Mouse (Mus musculus): ENCODE measurements around the gene Gm10160.

The Gm10160 gene

DNA sequence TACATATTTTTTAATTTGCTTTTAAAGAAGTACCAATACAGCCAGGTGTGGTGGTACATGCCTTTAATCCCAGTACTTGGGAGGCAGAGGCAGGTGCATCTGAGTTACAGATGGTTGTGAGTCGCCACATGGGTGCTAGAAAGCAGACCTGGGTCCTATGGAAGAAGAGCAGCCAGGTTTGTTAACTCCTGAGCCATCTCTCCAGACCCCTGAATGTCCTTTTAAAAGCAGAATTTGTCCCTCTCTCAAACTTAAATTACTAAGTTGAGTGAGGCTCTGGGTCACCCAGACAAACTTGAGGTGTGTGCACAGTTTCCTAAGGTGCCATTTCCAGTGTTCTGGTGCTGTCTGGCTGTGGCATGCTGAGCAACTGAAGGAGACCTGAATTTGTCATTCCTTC is at the start of gene Gm10160:
TSS of gene Gm10160 (minus strand) at position 101 of the 400 bp plus-strand sequence.
- no peak for DNase-seq (ENCODE audit: low spot score in 2 of 2)

DNA sequence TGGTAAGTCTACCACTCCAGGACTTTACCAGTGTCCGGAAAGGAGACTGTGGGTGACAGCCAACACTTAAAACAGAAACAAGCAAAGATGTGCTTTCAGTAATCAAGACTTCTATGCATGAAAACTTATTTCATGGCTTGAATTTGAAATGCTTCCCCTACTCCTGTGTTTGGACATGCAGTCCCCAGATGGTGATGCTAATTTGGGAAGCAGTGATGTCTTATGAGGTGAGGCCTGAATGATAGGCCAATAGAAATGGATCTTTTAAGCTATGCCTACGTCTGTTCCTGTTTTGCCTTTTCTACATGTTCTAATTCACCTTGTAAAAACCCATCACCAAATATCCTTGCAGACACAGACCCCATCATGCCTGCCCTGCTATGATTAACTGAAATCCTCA is 49.3 kb upstream of the Gm10160 start:
- no peak for DNase-seq (ENCODE audit: low spot score in 2 of 2)

DNA sequence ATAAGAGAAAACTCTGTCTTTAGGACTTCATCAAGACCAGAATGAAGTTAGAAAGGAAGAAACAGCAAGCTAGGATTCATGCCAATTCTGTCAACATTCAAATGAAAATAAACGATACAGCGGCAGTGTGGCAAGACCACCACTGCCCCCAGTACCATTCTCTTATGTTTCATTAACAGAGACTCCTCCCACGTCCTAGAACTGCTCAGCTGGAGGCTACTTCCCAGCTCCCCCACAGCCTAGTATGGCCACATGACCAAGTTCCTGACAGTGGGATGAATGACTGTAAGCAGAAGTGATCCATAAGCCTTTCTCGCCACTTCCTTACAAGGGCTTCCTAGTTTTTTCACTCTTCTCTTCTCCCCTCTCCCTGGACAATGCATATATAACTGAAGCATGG is 48.5 kb upstream of the Gm10160 start:
- no peak for DNase-seq (ENCODE audit: low spot score in 2 of 2)

DNA sequence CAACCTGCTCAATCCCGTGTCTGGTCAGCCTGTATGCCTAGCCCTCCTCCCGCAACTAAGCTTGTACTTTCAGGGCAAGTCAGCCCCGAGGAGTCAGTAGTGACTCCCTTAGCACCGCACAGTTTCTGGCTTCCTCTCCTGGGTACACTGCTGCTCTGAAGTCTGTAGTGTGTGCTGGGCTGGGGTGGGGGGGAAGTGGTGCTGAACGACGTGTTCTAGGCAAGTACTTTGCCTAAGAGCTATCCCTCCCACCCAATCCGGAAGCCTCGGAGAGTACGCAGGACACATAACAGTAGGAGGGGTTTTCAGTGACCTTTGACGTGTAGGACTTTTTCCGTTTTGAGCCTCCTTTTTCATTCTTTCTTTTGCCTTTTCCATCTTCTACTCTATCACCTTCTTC is 43.8 kb upstream of the Gm10160 start:
- no peak for DNase-seq (ENCODE audit: low spot score in 2 of 2)

DNA sequence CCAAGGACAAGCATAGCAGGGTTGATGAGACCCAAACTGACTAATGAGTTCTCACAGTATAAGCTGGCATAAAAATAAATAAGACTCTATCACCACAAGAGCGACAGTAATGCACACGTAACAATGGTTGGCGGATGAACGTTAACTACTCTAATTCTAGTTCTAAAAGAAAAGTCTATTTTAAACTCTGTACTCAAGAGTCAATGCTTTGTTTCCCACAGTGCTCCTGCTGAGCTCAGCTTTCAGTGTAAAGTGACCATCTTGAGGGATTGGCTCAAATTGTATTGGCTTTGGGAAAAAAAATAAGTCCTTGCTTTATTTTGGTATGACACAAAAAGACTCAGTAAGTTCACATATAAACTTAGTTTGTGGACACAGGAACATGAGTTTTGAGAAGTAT is 29.5 kb upstream of the Gm10160 start:
- DNase-seq (ENCODE audit: low spot score in 2 of 2): no peak

DNA sequence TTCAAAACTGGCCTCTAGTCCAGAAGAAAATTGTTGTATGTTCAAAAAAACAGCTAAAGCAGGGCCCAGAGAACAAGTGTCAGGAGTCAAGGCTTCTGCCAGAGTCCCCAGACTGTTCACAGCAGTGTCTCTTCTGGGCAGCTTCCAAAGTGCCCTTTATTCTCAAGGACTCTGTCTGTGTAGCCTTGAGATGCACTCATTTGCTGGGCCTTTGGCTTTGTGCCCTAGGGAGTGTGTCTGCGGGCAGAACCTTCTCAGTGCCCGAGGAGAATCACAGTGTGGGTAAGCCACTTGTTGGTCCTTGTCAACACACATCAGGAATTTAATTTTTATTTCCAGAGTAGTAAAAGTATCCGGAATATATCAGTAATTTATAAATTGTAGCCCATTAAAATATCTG is 26.0 kb upstream of the Gm10160 start:
- DNase-seq (ENCODE audit: low spot score in 2 of 2): no peak

DNA sequence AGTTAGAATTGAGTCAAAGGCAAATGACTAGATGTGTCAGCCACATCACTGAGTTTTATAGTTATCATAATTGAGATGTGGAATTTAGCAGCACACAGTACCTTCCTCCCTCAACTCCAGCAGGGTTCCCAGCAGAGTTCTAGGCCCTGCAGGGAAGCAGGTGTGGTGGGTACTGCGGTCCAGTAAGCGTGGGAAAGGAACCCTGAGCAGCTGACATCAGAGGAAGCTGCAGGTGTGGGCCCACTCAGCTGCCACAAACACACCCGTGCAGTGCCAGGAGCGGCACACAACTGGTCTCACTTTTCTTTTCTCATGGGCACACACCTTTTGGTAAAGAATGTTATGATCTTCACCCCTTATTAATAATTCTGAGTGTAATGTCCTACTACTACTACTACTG is 25.2 kb upstream of the Gm10160 start:
- no peak for DNase-seq (ENCODE audit: low spot score in 2 of 2)

DNA sequence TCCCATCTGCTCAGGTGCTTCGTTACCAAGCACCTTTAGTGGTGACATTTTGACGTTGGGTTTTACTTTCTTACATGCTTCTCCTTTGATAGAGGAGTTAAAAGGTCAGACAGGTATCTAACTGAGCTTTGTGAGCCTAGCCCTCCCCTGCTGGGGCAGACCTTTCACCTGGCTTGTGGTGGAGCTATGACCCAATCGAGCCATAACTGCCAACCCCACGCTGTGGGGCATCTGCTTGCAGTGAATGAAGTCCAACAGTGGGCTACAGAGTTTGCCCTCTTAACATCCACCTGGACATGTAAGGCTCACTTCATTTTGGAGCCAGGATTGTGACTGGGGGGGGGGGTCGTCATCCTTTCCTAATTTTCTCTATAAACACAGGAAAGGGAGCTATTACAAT is 24.7 kb upstream of the Gm10160 start:
- no peak for DNase-seq (ENCODE audit: low spot score in 2 of 2)

DNA sequence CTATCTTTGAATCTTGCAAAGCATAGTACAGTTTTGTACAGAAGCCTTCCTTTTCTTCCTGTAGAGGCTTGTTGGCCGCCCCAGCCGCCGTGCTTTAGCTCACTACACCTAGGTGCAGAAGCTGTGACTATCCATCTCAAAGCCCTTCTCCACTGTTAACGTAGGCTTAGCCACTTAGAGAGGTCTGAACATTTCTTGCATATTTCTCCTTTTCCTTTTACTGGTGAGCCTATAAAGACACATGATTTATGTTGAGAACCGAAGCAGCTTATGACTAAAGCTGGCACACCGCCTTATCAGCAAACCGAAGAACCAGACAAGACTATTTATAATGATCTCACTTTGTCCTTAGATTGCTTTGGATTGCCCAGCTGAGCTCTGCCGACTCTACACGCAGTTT is 19.8 kb upstream of the Gm10160 start:
- no peak for DNase-seq (ENCODE audit: low spot score in 2 of 2)

DNA sequence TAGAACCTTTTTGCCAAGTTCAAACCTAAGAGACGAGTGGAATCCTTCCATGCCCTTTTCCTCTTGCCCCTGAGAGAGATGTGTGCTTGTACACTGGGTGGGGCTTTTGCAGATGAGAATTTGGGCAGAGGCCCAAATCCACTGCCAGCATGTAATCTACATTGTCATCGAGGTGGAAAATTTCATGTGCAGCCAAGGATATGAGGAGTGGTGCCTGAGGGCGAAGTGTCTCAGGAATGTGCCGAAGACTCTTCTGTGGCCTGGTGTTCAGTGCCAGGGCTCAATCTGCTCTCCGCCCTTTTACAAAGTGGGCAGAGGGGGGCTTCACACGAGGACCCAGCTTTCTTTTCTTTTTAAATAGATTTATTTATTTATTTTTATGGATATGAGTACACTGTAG is 19.0 kb upstream of the Gm10160 start:
- DNase-seq (ENCODE audit: low spot score in 2 of 2): no peak

DNA sequence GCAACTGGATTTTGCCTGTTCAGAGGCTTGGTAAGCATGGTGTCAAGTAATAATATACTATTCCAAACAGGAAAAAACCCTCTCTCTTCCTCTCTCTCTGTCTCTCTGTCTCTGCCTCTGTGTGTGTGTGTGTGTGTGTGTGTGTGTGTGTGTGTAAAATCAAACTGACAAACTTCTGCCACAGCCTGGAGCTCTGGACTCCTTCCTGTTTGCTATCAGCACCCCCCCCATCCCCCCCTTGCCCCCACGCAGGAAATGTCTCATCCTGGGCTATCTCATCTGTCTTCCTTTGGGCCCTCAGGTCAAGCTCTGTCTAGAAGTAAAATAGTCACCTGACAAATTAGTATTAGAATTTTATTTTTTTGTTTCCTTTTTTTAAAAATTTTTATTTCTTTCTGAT is 18.2 kb upstream of the Gm10160 start:
- DNase-seq (ENCODE audit: low spot score in 2 of 2): no peak

DNA sequence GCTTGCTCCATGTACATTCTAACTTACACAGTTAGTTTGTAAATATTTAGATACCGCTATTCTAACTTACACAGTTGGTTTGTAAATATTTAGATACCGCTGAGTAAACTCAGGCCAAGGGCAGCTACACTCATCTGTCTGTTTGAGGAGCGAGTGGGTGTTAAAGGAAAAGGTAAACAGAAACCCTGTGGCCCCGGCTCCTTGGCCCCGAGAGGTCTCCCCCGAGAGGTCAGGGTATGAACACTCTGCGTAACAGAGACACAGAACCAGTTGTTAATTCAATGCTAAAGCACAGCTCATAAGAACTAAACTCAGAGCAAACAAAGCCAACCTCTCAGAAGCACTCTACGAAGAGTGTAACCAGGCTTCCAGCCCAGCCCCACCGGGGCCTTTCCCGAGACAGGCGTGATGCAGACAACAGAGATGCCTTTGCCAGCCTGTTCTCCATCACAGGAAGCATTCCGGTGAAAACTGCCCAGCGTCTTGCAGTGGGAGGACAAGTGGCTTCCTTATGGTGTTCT is 17.0 kb upstream of the Gm10160 start:
- DNase-seq (ENCODE audit: low spot score in 2 of 2): no peak

DNA sequence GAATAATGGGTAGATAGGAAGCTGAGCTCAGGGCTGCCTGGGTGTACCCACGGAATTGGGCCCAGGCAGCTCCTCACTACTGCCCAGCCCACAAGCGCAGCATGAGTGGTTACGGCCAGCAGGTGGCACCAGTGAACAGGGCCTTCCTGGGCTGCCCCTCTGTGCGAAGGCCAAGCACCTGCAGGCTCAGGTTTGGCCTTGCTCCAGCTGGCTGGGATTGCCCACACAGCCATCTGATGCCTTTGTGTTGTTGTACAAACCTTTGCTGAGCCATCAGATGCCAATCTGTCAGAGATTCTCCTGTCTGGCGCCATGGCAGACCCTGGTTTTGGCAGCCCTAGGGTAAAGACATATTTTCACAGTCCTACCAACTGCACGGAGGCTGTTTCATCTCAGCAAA is 12.6 kb upstream of the Gm10160 start:
- peak in 1 of 2 experiments; percentile 77 for DNase-seq (ENCODE audit: low spot score in 2 of 2)

DNA sequence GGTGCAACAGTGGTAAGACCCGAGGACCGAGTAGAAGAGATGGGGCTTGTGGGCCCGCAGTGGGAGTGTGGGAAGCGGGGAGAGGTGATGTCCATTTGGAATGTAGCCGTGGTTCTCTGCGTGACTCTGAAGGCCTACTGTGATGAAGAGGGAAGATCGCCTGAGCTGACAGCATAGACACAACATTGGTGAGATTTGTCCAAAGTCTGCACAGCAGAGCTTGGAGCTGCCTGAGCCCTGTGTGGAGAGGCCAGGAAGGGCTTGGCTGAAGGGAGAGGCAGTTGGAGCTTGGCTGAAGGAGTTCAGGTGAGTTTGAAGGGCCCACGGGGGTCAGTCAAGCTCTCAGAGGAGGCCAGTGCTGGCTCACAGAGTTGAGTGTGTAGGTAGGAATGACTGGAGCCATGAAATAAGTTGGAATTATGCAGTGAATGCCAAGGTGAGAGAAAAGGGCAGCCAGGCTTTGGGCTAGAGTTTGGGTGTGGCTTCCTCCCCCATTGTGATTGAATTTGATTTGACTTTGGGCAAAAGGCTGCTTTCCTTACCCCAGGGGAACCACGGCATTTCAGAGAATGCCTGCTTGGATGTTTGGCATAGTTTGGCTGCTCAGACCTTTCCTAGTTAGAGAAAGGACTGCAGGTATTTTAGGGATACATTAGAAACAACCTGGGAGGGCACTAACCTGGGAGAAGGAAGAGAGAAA is 11.8 kb upstream of the Gm10160 start:
- DNase-seq (ENCODE audit: low spot score in 2 of 2): no peak

DNA sequence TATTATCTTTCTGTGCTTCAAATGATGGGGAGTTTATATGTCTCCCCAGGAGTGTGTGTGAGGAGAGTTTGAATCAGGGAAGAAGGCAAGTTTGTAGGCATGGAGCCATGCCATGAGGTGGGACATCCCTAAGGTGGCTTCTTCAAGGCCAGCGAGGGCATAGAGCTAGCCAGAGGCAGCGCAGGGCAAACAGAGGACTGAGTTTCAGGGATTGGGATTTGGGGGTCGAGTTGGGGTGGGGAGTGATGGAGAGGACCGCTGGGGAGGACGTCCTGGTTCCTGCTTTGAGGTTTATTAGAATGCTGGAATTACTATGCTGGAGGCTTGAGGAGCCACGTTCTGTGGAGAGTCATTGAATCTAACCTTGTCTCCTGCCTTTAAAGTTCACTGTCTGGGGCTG is 10.3 kb upstream of the Gm10160 start:
- no peak for DNase-seq (ENCODE audit: low spot score in 2 of 2)

DNA sequence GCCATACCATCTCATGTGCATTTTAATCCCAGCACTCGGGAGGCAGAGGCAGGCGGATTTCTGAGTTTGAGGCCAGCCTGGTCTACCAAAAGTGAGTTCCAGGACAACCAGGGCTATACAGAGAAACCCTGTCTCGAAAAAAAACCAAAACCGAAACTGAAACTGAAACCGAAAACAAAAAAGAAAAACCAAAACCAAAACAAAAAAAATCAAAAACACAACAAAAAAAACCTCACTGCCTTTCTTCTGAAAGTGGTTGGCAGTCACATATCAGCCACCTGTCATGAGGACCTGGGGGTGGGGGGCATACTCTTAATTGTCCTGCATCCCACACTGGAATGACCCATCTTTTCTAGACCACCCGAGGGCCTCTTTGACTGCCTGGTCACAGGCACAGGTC is 9.0 kb upstream of the Gm10160 start:
- DNase-seq (ENCODE audit: low spot score in 2 of 2): no peak

DNA sequence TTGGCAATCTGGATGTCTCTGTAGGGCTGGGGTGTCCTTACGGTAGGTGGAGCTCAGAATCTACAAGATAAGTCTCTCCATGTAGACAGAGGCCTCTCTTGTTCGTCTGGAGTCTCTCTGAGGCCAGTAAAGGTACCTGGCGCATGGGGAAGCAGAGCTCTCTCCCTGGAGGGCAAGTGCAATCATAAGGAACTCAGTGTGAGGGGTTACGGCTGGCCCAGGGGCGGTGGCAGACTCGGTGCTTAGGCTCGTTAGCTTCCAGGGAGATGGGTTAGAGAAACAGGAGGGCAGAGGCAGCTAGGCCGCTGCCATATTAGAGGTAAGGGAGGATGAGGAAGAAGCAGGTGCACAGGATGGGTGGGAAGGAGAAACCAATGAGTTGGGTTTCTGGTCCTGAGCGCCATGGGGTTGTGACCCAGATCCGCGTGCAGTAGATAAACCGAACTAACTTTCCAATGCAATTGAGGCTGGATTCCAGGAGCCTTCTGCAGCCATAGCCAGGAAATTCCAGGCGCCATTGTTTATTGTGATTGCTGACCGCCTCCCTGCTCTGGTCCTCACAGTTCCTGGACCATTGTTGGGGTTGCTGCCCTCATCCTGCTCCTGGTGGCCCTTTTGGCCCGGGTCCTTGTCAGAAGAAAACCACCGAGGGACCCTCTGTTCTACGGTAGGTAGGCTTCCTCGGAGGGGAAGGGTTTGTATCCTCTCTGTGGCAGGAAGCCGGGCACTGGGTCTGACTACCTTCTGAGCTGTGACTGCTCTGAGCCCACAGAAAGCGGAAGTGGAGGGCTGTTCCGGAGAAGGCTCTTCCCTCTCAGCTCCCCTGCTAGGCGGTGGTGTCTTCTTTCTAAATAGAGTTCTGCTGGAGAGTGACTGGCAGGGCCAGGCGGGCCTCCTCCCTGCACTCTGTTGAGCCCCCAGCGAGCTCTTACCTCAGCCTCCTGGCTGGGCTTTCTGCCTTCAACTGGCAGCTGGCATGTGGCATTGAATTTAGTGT is 7.3 kb upstream of the Gm10160 start:
- DNase-seq (ENCODE audit: low spot score in 2 of 2): peak in 1 of 2 experiments; percentile 75

DNA sequence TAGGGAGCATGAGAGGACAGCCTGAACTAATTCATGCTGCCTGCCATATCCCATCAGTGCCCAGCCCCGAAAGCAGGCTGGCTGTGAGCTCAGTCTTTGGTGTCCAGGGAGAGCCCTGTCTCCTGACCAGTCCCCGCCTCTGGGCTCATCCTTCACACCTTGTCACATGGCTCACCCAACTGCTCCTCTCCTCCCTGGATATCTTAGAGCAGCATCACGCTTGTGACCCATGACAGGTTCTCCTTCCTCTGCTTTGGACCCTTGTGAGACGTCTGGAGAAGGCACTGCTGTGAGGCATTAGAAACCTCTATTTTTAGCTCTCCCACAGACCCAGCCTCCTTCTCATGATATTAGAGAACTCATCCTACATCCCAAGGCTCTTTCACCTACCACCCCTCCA is 6.3 kb upstream of the Gm10160 start:
- no peak for DNase-seq (ENCODE audit: low spot score in 2 of 2)

DNA sequence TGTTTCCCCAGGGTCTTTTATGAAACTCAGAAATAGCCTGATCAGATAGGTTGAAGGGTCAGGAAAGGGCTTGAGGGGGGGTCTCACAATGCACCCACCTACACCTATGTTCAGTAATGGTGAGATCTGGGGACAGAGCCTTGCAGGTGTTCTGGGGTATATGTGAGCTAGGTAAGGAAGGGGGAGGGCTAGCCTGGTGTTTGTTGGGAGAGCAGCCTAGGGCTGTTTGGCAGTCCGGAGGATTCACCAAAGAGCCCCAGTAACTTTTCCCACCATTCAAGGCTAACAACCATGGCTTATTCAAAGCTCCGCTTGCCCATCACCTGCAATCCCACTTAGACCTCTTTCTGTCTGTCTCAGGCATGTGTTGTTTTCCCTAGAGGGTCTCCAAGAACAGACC is 5.9 kb upstream of the Gm10160 start:
- no peak for DNase-seq (ENCODE audit: low spot score in 2 of 2)

DNA sequence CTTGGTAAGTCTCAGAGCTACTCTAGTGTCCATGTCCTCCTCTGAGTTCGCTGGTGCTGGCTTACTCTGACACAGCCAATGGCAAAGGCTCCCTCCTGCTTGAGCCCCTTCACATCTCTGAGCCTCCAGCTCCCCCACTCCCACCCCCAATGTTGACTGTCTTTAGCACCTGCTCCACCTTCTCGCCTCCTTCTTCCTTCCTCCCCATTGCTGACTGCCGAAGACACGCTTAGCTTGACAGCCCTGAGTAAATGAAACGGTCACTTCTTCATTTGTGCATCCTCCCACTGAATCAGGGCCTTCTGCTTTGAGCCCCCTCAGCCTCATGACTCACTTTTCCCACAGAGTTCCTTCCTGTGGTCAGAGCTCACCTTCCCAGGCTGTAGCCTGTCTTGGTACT is 5.4 kb upstream of the Gm10160 start:
- peak in 1 of 2 experiments; percentile 40 for DNase-seq (ENCODE audit: low spot score in 2 of 2)

DNA sequence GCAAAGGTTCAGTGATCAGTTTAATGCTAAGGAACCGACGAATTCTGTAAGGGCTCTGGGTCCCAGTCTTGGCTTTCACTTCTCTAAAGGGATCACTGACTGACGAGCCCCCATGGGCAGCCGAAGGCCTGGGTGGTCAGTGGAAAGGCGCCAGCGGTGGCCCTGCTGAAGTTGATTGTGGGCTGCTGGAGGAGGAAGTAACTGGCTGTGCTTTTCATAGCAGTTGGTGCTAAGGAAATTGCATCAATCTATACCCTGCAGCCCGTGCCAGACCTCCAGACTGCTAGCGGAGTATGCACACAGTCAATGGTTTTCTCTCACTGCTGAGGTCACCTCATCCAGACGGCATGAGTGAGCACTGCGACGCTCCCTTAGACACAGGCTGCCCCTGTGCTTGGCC is 4.5 kb upstream of the Gm10160 start:
- DNase-seq (ENCODE audit: low spot score in 2 of 2): peak in 1 of 2 experiments; percentile 49

DNA sequence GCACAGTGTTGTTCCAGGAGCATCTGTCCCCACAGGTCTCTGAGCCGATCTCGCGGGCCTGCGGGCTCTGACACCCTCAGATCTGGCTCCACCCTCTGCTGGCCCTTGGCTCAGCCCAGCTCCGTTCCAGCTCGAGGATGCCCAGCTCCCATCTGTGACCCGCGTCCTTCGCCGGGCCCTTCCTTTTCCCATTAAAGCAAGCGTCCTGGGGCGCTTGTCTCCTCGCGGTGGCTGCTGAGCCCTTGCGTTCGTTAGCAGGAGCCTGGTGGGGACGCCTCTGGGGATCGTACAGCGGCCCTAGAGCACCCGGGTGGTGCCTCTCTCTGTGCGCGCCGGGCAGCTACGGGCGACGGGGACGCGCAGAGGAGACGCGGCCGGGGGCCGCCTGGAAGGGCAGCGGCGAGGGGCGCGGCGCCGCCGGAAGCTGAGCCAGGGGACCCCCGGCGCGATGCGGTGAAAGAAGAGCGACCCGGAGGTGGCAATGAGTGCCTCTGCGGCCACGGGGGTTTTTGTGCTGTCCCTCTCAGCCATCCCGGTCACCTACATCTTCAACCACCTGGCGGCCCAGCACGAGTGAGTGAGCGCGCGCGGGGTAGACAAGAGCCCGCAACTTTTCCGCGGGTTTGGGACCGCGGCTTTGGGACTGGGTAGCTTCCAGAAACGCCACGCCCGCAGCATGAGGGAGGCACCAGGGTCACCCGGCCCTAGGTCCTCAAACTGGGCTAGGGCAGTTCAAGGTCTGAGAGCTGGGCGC is 3.6 kb upstream of the Gm10160 start, which contains the start of gene Tm6sf1:
TSS of gene Tm6sf1 (plus strand) at position 34 of the 754 bp plus-strand sequence.
- DNase-seq (ENCODE audit: low spot score in 2 of 2): peak; percentile 37 to 51

All from spleen, postnatal 10 days (tissue).